Mouse (Mus musculus): ENCODE data around the gene Ptger4. TPM values are rescaled to one million over a fixed set of nuclear protein-coding genes. Genes with fewer than 3 reads are reported as not detected.

The Ptger4 gene
- polyA plus RNA-seq (2017; shearing (Covaris generic)), result 11.8 TPM

DNA sequence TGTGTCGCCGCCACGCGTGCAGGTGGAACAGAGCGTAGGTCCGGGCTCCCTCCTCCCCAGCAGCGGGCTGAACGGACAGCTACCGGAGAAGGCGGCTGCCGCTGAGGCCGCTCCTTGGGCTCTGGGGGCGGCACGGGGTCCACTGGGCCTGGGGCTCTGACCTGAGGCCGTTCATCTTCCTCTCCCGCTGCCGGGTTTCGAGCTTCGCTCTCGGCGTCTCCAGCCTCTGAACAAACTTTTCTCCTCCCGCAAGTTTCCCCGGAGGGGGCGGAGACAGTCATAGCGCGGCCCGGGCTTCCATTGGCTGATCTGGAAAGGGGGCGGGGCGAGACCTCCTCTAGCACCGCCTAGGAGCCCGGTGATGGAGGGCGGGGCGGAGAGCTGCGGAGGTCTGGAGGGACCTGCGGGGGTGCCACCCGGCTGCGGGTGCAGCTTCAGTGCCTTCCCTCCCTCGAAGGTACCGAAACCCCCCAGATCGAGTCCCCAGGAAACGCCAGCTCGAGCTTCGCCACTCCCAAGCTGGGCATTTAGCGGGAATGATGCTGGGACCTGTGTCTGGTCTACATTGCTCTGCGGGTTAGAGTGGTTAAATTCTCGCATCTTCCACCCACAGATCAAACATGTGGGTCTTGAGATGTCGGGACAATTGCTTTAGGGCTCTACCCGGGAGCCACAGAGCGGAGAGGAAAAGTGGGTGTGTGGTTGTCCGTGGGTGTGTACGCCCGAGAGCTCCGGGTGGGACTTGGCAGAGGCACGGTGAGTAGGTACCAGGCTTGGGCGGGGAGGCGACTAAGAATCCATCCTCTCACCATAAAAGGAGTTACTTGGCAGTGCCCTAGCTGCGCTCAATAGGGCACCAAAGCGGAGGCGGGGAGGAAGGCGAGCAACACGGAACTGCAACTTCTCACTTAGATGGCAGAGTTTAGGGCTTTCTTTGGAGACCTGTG, at the start of gene Ptger4:
TSS of gene Ptger4 (minus strand) at position 229 of the 947 bp plus-strand sequence.

GRCm38 (mm10) chr15:5185366-5186292, 58.4 kb downstream of the Ptger4 start, which contains the start of gene Ttc33:
Ttc33 (plus strand) TSS chr15:5185525.

Other genes with a start within 250 kb of the Ptger4 start
- not detected for gene C7, start 180.4 kb downstream of the Ptger4 start, polyA plus RNA-seq (2017; shearing (Covaris generic))
- 65.2 TPM for gene Card6, start 135.6 kb downstream of the Ptger4 start, polyA plus RNA-seq (2017; shearing (Covaris generic))
- gene Rpl37, start 127.5 kb downstream of the Ptger4 start, polyA plus RNA-seq (2017; shearing (Covaris generic)), result 1,416 TPM
- 39.7 TPM for gene Prkaa1, start 100.3 kb downstream of the Ptger4 start, polyA plus RNA-seq (2017; shearing (Covaris generic))
- 55.5 TPM for gene Ttc33, start 58.7 kb downstream of the Ptger4 start, polyA plus RNA-seq (2017; shearing (Covaris generic))